Mouse (Mus musculus) C3H10T1/2 (cell line): ENCODE results near the gene Irf2bpl. TPM values are rescaled to one million over a fixed set of nuclear protein-coding genes. Genes with fewer than 3 reads are reported as not detected.

Experiments used
- polyA plus RNA-seq, 2 experiments: library from polyadenylated mRNA; unstranded; fragments of >200 nt; fragmentation: generic; extraction: Trizol; gene quantifications; one replicate each; pipeline ENCODE4 v1.2.1; 2012; ENCODE audit warnings: missing spikeins in 2 of 2

The Irf2bpl gene
- 10 to 100 TPM in 1 of 2 experiments, 1 to 10 TPM in 1; 6.7 to 21.2 TPM for polyA plus RNA-seq

GRCm38 (mm10) chr12:86884197-86885058 lies at the start of gene Irf2bpl:
Gene Irf2bpl (minus strand): TSS chr12:86884798.

Other genes with a start within 250 kb of the Irf2bpl start
- gene Vash1, start 206.1 kb downstream of the Irf2bpl start, polyA plus RNA-seq: under 1 TPM; 0.02 to 0.05 TPM
- gene Angel1, start 158.3 kb downstream of the Irf2bpl start, polyA plus RNA-seq: 1 to 10 TPM in 1 of 2 experiments, under 1 TPM in 1; 0.75 to 2.0 TPM
- not detected for gene Lrrc74a, start 150.4 kb downstream of the Irf2bpl start, polyA plus RNA-seq
- 1 to 10 TPM; 1.2 to 6.9 TPM for gene Cipc, start 62.2 kb upstream of the Irf2bpl start, polyA plus RNA-seq
- under 1 TPM; 0.01 to 0.15 TPM for gene Zdhhc22, start 105.6 kb upstream of the Irf2bpl start, polyA plus RNA-seq
- gene Tmem63c, start 136.5 kb upstream of the Irf2bpl start, polyA plus RNA-seq: under 1 TPM in 1 of 2 experiments, not detected in 1; 0.13 TPM
- gene Ngb, start 217.7 kb upstream of the Irf2bpl start, polyA plus RNA-seq: under 1 TPM; 0.01 to 0.25 TPM